Mouse (Mus musculus) kidney, adult 2 months (tissue): Measurements from ENCODE around the gene Olfr509.
"Not testable (repeated sequence)": the region's sequence is repeated elsewhere in the genome, so short reads cannot be mapped to it uniquely, and the experiment has no call there.

ENCODE experiments used
- CTCF ChIP-seq: fragments of 200-500 bp; conservative IDR thresholded peaks from 2 replicates; pipeline ENCODE4 v1.5.1; 2011; ENCODE audit warnings: low read depth, mild to moderate bottlenecking, control low read depth, low read length, moderate library complexity, mixed read lengths; ENCODE audit not compliant: insufficient read depth, insufficient read length
- POLR2A ChIP-seq: fragments of 200-500 bp; IDR thresholded peaks from one replicate; pipeline ENCODE4 v1.6.1; 2011; ENCODE audit warnings: low read depth, low read length, control low read depth

- TF ChIP-seq CTCF, POLR2A: not testable (repeated sequence)
Measured at GRCm38 (mm10) chr7:108616781-108617180, 34.9 kb downstream of the Olfr509 start.
